Mouse (Mus musculus) megakaryocyte-erythroid progenitor cell, adult 5-6 weeks (primary cell): ENCODE results near the gene Pdia5. TPM values are rescaled to one million over a fixed set of nuclear protein-coding genes. Genes with fewer than 3 reads are reported as not detected.

ENCODE experiments used
- ATAC-seq: replicated peaks from 2 replicates; pipeline ENCODE4 v1.8.0; 2016; ENCODE audit warnings: mild to moderate bottlenecking, inconsistent platforms; ENCODE audit not compliant: severe bottlenecking, poor library complexity, low FRiP score, low TSS enrichment
- total RNA-seq, 2 experiments: library from RNA; stranded (forward) in 1 of 2; stranded (reverse) in 1 of 2; fragments of 200-1000, 215-1000 nt in 1 of 2; fragments of >200 nt in 1 of 2; fragmentation: Nextera tagmentation in 1 of 2; gene quantifications; 2 replicates each; pipeline ENCODE4 v1.2.3; 2014 to 2017

Gene Pdia5
- total RNA-seq, 2 experiments from 2014 or later, result 2.5 TPM; not detected in 1

GRCm38 (mm10) chr16:35456305-35456704 lies 34.4 kb downstream of the Pdia5 start:
- no peak for ATAC-seq

- no peak for ATAC-seq
Measured at GRCm38 (mm10) chr16:35455822-35456221, 34.9 kb downstream of the Pdia5 start.

DNA sequence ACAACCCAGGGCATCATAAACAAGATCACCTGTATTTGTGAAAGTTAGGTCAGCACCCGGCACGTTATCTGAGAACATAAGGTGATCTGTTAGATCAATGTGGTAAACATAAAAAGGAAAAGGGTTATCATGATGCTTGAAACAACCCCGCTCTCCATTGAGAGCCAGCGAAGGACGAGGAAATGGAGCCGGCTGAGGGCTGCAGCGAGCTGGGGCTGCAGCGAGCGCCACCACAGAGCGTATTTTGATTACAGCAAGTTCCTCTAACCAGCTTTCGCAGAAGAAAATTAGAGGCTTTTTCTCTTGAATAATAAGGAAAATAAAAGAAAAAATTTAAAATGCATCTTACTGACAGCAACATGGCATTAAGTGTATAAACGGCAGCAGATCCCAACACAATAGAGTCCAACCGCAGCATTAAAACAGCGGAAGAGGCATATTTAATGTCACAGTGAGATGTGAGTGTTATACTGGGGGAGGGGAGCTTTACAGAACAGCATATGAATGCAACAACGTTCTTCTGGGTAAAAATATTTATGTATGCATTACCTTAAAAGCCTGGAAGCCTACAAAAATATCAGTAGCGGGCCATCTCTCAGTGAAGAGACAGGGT lies 40.5 kb downstream of the Pdia5 start:
- ATAC-seq, result no peak

- no peak for ATAC-seq
Measured at GRCm38 (mm10) chr16:35442026-35442415, 48.7 kb downstream of the Pdia5 start.

DNA sequence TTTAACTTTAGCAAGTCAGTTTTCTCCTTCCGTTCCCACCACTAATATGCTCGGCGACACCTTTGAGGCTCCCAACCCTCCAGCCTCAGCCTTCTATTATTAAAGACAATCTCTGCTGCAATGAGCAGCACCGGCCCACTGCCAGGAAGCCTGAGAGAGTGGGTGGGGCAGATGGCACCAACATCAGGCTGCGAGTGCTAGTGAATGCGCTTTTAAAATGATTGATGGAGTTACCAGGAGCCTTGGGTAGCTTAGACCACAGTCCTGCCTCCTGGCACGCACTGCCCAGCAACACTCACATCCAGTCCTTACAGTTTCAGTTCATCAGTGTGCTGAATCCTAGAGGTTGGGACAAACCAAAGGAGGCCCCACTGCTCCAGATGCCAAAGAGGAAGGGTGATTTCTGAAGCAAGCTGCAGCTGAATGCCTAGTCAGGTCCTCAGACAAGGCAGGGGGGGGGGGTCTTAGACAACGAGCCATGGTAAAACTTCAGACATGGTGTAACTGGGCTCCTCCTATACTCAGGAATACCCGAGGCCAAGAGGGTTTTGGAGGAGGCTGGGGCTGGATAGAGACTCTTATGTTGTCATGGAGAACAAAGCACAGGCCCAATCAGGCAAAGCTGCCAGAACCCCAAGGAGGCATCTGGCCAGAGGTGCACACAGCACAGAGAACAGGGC lies 49.2 kb downstream of the Pdia5 start:
- ATAC-seq, result no peak

GRCm38 (mm10) chr16:35439046-35439445 lies 51.6 kb downstream of the Pdia5 start:
- ATAC-seq, result no peak

DNA sequence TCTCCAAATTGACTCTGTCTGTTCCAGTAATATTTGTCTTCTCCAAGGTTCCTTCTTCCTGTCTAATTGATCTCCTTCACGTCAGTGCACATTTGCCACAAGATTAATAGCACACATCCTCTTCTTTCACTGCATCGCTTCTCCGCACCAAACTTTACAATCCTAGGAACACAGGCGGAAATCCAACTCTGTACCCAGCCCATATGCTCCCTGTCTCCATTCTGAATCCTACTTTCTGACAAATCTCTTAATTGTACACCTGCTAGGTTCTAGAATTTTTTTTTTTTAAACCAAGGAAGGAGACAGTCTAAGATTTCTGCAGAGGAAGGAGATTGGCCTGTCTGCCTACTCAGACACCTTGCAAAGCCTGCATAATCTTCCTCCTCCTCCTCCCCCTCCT lies 59.1 kb downstream of the Pdia5 start:
- ATAC-seq, result no peak

DNA sequence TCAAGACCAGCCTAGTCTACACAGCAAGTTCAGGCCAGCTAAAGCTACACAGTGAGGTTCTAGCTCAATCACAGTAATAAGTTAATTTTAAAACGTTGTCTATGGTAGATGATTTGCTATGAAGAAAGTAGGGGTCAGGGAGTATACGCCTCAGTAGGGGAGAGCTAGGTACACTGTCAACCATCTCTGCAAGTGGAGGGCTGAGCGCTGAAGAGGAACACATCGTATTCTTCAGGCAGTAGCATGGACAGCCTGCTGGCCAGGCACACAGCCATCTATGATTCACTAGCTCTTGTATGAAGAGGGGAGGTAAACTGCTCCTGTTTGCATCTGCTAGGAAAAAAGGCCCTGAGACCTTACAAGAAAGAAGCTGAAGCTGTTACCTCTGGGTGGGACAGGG lies 65.7 kb downstream of the Pdia5 start:
- no peak for ATAC-seq

DNA sequence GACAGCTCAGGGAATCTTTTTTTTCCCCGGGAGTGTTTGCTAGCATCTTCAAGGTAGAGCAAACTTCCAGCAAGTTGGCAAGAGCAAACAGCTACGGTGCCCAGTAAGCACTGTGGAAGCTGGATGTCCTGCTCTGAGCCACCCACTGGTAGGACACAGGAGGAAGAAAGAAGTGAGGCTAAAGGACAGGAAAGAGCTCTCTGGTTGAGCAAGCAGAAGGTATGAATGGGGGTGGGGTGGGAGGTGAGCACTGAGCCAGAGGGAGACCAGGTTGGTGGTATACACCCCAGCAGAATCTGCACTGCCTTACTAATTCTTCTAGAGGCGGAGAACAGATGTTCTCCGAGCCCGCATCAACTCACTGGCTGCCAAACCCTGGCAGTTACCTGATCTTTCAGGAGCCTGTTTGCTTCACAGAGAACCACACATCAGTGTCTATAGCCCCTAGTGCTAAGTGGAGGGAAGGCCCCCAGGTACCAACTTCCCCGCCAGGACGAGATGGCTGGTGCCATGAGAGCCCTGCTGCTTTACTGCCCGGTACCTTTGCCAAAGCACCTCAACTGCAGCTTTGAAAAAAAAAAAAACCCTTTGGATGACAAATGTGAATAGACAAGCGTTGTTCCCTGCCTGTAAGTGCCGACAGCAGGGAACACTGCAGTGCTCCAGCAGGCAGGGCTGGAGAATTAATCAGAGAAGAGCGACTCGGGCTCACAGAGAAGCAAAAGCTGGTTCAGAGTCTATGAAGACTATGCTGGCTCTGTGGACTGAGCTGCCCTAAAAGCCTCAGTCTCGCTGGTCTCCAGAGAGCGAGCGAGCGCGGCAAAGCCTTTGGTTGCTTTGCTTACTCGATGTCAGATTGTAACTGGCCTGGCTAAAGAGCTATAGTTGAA lies 67.2 kb downstream of the Pdia5 start:
- ATAC-seq, result no peak

- ATAC-seq, result no peak
Measured at GRCm38 (mm10) chr16:35422705-35423104, 68.0 kb downstream of the Pdia5 start.

- ATAC-seq, result 0 out of 2 replicates have a peak, but pooled peaks have one; percentile 44
Measured at GRCm38 (mm10) chr16:35422141-35422540, 68.5 kb downstream of the Pdia5 start.

DNA sequence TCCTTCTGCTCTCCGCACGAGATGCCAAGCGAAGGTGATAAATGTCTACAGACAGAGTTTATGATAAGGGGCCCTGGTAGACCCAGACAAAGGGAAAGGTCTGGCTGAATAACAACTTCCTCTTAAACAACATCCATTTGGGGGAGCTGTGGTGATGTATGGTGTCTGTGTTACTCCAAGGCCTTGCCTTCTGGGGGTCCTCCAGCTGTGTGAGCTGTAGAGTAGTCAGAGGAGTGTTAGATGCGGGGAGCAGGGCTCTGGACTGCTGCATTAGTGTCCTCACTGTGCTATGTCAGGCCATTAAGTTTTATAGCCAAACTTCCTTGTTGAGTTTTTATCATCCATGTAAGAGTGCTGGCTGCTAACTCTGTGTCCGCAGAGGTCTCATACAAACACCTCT lies 76.1 kb downstream of the Pdia5 start:
- ATAC-seq, result no peak

- ATAC-seq, result no peak
Measured at GRCm38 (mm10) chr16:35406706-35407105, 84.0 kb downstream of the Pdia5 start.

DNA sequence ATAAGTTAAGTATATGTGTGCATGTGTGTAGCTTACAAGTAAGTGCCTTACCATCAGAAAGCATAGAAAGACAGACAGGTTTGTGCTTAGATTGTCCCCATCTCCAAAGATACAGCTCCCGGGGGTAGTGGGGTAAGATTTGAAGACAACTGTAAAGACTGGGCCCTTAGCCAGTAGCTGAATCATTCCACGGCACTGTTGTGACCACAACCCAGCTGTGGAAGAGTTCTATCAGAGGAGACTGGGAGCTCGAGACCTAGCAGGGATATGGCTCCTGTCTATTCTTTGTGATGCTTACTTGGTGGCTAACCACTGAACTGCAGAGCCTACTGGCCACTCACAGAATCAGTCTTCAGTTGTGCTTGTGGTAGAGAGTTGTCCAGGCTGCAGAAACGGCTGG lies 84.5 kb downstream of the Pdia5 start:
- ATAC-seq, result no peak

GRCm38 (mm10) chr16:35405348-35406080 lies 85.2 kb downstream of the Pdia5 start:
- ATAC-seq, result no peak

DNA sequence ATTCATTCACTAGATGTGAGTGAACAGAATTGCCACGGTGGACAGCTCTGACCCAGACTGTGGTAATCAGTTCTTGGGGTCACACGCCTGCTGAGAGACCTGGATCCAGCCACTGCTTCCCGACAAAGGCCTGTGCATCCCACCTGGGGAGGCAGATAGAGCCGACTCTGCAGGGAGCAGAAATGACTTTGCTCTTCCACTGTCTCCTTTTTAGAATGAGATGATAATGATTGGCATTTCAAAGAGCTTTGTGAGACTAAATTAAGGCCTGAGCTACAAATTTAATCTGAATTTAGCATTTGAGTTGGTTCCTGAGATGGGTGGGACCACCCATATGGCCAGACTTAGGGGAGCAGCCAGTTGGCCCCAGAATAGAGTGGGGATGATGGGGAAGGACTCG lies 85.8 kb downstream of the Pdia5 start:
- ATAC-seq, result no peak

DNA sequence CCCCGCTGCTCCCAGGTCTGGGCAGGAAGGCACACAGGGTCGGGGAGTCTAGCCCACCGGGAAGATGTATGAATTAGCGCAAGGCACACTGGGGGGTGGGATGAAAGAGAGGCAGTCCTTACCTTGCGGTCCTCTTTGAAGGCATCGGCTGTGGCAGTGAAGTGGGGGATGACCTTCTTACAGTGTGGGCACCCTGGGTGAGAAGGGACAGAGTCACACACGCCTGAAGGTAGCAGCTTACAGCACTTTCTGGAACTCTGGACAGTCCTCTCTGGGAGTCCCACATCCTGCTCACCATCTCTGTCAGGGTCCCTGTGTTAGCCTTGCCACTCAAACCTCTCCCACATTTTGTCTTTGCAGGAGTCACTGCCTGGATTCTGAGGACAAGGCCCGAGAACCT lies 86.8 kb downstream of the Pdia5 start:
- no peak for ATAC-seq

- ATAC-seq, result no peak
Measured at GRCm38 (mm10) chr16:35403356-35403755, 87.3 kb downstream of the Pdia5 start.

GRCm38 (mm10) chr16:35392813-35393212 lies 97.9 kb downstream of the Pdia5 start:
- no peak for ATAC-seq

GRCm38 (mm10) chr16:35385654-35386053 lies 105.0 kb downstream of the Pdia5 start:
- no peak for ATAC-seq
